Mouse (Mus musculus) bone marrow, adult 2 months (tissue): ENCODE results near the gene Mobp.

Experiments
- CTCF ChIP-seq: fragments of 200-500 bp; IDR thresholded peaks from 2 replicates; pipeline ENCODE4 v1.5.1; 2011; ENCODE audit warnings: low read length, control low read depth; ENCODE audit not compliant: control insufficient read depth, insufficient read depth
- POLR2A ChIP-seq: fragments of 200-500 bp; IDR thresholded peaks from 2 replicates; pipeline ENCODE4 v1.6.1; 2011; ENCODE audit warnings: low read depth, mild to moderate bottlenecking, control low read depth, low read length, borderline replicate concordance; ENCODE audit not compliant: control insufficient read depth

DNA sequence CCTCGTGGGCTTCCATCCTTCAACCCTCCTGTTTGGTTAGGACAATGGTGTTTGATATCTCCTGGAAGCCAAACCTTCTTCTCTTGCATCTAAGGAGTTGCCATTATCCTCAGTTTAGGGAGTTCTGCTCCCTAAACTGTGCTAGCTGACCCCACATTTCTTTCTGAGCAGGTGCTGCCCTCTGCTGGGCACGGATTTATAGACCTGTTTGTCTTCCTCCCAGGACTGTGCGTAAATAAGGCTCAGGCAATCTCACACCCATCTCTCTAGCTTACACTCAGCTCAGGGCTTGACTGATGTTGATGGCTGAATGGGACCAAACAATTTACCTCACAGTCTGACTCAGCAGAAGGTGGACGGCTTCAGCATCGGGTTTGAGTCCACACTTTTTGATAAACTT is 21.8 kb downstream of the Mobp start:
- TF ChIP-seq CTCF: peak; percentile 72
- TF ChIP-seq POLR2A: no peak
